Mouse (Mus musculus) stomach, postnatal 0 days (tissue): ENCODE data around the gene Ube2g2.

Experiments used
- CTCF ChIP-seq: IDR thresholded peaks from 2 replicates; pipeline ENCODE4 v1.5.1; 2016; ENCODE audit warnings: antibody characterized with exemption, low read depth, mild to moderate bottlenecking, moderate library complexity
- EP300 ChIP-seq: optimal IDR thresholded peaks from 2 replicates; pipeline ENCODE3; 2016; ENCODE audit warnings: antibody characterized with exemption

- peak; percentile 67 for TF ChIP-seq EP300
- TF ChIP-seq CTCF: no peak
These were observed at the start of gene Ube2g2 for GRCm38 (mm10) chr10:77622055-77622988.
